10 mouse cellular contexts compared by ENCODE assay signal in genomic region chr10:101681437-101681912, GRCm38 (mm10). TPM values are rescaled to one million over a fixed set of nuclear protein-coding genes. Genes with fewer than 3 reads are reported as not detected.
DNase-seq lines count a peak whose midpoint lies in the region; ATAC-seq lines count a peak whose summit lies in the region.
"Had no signal": no experiment of that assay in that cellular context is flagged by ENCODE, and none has a peak within 500 bp of the region (broad histone marks: within the 10 kb centered on the region; RNA-seq: fewer than 3 reads in every experiment).

Mgat4c (plus strand) TSS chr10:101681487.

- H3K4me2 ChIP-seq in forebrain, embryonic 13.5 days, result peak within 1 kb of the TSS; percentile 10; the same call in 1 of the 2 replicates
- H3K4me2 ChIP-seq in forebrain, embryonic 11.5 days (ENCODE audit: low read depth, low read length, severe bottlenecking), result no peak within 1 kb of the TSS

- ATAC-seq in forebrain, embryonic 13.5 days, result peak; percentile 78
- ATAC-seq in forebrain, embryonic 11.5 days (replicated peaks; ENCODE audit: low FRiP score), result no peak

- H3K27ac ChIP-seq in forebrain, embryonic 13.5 days, result peak within 1 kb of the TSS; percentile 5; the same call in 1 of the 2 replicates
- H3K27ac ChIP-seq in forebrain, embryonic 11.5 days (ENCODE audit: low read depth, low read length), result no peak within 1 kb of the TSS

- no peak within 1 kb of the TSS for H3K9ac ChIP-seq in forebrain, embryonic 13.5 days
- H3K9ac ChIP-seq in forebrain, embryonic 11.5 days (ENCODE audit: low read length), result no peak within 1 kb of the TSS

- H3K36me3 ChIP-seq in forebrain, embryonic 13.5 days (ENCODE audit: poor library complexity, severe bottlenecking), result no peaks in the 10 kb centered on the region
- no peaks in the 10 kb centered on the region for H3K36me3 ChIP-seq in forebrain, embryonic 11.5 days (ENCODE audit: control insufficient read depth, insufficient read depth, low read length)

- no peaks in the 10 kb centered on the region for H3K9me3 ChIP-seq in forebrain, embryonic 13.5 days (replicated peaks)
- H3K9me3 ChIP-seq in forebrain, embryonic 11.5 days (ENCODE audit: control insufficient read depth, low read length), result no peaks in the 10 kb centered on the region

- 53% methylated on average over 6 of the region's 6 CpGs for WGBS in forebrain, embryonic 13.5 days
- 80% methylated on average over 6 of the region's 6 CpGs for WGBS in forebrain, embryonic 11.5 days

- H3K27me3 ChIP-seq in forebrain, embryonic 13.5 days, result no peaks in the 10 kb centered on the region
- H3K27me3 ChIP-seq in forebrain, embryonic 11.5 days (ENCODE audit: control insufficient read depth, insufficient read depth, low read length), result no peaks in the 10 kb centered on the region

- 0 out of 2 replicates have a peak, but pooled peaks cover 4% of the 10 kb centered on the region for H3K4me1 ChIP-seq in forebrain, embryonic 13.5 days
- H3K4me1 ChIP-seq in forebrain, embryonic 11.5 days (replicated peaks; ENCODE audit: control insufficient read depth, insufficient read depth, low read length), result no peaks in the 10 kb centered on the region

- DNase-seq in forebrain, embryonic 11.5 days (ENCODE audit: low spot score), result no peak
- DNase-seq in frontal cortex, postnatal 14 days (ENCODE audit: low spot score in 2 of 2), result peak; percentile 38 to 49
- DNase-seq in left cerebral cortex, adult 11 months (ENCODE audit: low spot score), result peak; percentile 44
- DNase-seq in right cerebral cortex, adult 18-20 months, result peak; percentile 66
- DNase-seq in urinary bladder, postnatal 4 days (ENCODE audit: low spot score in 2 of 2), result no peak
- no peak for DNase-seq in gastrocnemius, adult 18-20 months (ENCODE audit: low spot score)
- DNase-seq in urinary bladder, adult 18-20 months (ENCODE audit: low spot score in 2 of 2), result no peak
- DNase-seq: heart, postnatal 10 days had no signal

- no peak within 1 kb of the TSS for H3K4me3 ChIP-seq in forebrain, embryonic 13.5 days
- no peak within 1 kb of the TSS for H3K4me3 ChIP-seq in forebrain, embryonic 11.5 days (ENCODE audit: low read depth, low read length)

RNA-seq across cellular contexts. Expression of gene Mgat4c, which starts in this region (rescaled TPM):
- polyA plus RNA-seq in forebrain, embryonic 13.5 days (2015; fragmentation: Nextera tagmentation; extraction: Ambion mirVana), result 7.7 and 11.8 TPM in 2 replicates
- 1.7 and 2.2 TPM in 2 replicates for polyA plus RNA-seq in forebrain, embryonic 11.5 days (2014; fragmentation: Nextera tagmentation; extraction: Ambion mirVana)
- total RNA-seq in gastrocnemius, adult 18-20 months (2021), result not detected
- total RNA-seq: heart, postnatal 10 days had no signal
- polyA plus RNA-seq: lung, embryonic 16.5 days had no signal

Comparison
In these comparisons a context has a peak if more than half of its experiments do, and no peak if none do; other contexts are left out.
1. DNase-seq: peak in frontal cortex, postnatal 14 days (2 of 2), left cerebral cortex, adult 11 months (single experiment) and right cerebral cortex, adult 18-20 months (single experiment); none in forebrain, embryonic 11.5 days (single experiment), urinary bladder, postnatal 4 days (0 of 2), gastrocnemius, adult 18-20 months (single experiment) and urinary bladder, adult 18-20 months (0 of 2).